Mouse (Mus musculus): Measurements from ENCODE around the gene Dxo.

- no peak for TF ChIP-seq FLI1 (IDR thresholded peaks at IDR 0.05; ENCODE audit: low read length)
- no peak for TF ChIP-seq GATA1 (IDR thresholded peaks at IDR 0.05; ENCODE audit: borderline replicate concordance, low read length)
Measured at GRCm38 (mm10) chr17:34796311-34797140, 40.3 kb upstream of the Dxo start.

All from megakaryocyte, embryonic 14.5 days (primary cell).